Mouse (Mus musculus) left cerebral cortex, adult 18-20 months (tissue): ENCODE measurements at regions not wholly inside any gene's neighbourhood (a gene's known extent, or its start where the extent isn't known, plus 50 kb on each side); places are given as distances from the start of the nearest gene placed in this dataset.

Experiments used
- DNase-seq, 2 experiments: peaks; one replicate each; pipeline ENCODE4 v3.0.0; 2021 to 2022; ENCODE audit warnings: low spot score in 2 of 2, mixed read lengths in 1 of 2

- DNase-seq: peak in 1 of 2 experiments; percentile 2
Observed at GRCm38 (mm10) chr11:18821384-18821783, 197.4 kb downstream of the Meis1 start.

DNA sequence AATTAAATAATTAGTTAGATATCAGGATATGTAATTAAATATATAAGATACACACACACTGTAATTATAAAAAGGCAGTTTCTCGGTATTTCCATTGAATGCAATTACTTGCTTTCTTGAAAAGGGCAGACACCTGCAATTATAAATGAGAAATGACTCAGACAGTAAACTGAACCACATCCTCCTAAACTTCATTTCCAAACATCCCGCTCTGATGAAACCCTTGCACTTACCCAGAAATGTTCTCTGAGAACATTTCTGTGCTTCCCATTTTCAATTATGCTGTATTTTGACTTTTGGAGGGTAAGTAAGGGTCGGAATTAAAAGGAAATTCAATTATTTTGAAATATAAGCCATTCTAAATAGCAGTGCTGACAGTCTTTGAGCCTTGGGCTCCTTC is 204.7 kb downstream of the Meis1 start:
- no peak for DNase-seq

DNA sequence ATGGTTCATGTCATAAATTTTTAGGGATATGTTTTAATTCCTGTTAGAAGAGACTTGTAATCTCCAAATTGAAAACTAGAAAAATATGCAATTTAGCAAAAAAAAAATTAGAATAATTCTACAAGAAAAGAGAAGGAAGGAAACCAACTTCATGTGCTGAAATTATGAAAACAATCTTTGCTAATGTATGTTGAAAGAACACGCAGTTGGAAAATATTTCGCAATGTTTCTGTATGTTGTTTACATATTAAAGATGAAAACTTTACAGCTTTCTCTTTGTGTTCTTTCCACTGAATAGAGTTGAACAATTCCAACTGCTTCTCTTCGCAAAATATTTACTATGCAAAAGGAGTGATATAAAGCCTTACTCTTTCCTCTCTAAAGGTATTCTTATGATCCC is 251.3 kb downstream of the Meis1 start:
- no peak for DNase-seq

GRCm38 (mm10) chr11:18766458-18767016 is 252.2 kb downstream of the Meis1 start:
- no peak for DNase-seq

DNA sequence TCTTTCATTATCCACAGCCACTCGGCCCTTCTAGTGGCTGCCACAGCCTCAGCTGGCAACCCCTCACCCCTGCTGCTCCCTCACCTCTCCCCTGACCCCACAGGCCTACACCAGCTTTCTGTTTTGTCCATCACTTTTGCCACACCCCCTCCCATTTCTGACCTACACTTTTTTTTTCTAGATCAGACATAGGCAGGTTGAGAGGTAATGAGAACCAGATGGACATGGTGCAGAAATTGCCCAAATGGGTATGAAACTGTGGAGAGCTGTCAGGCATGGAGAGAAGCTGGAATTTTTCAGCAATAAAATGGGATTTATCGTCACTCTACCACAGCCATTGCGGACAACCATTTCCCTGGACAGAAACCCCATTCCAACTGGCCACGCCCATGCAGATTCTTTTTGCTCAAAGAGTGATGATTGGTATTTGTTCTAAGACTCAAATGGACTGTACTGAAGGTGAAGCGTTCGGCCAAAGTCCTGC is 260.2 kb downstream of the Meis1 start:
- DNase-seq: no peak

GRCm38 (mm10) chr11:18756576-18756975 is 262.2 kb downstream of the Meis1 start:
- no peak for DNase-seq

GRCm38 (mm10) chr11:18754732-18755525 is 263.9 kb downstream of the Meis1 start:
- no peak for DNase-seq

GRCm38 (mm10) chr11:18753856-18754255 is 264.9 kb downstream of the Meis1 start:
- DNase-seq: no peak

DNA sequence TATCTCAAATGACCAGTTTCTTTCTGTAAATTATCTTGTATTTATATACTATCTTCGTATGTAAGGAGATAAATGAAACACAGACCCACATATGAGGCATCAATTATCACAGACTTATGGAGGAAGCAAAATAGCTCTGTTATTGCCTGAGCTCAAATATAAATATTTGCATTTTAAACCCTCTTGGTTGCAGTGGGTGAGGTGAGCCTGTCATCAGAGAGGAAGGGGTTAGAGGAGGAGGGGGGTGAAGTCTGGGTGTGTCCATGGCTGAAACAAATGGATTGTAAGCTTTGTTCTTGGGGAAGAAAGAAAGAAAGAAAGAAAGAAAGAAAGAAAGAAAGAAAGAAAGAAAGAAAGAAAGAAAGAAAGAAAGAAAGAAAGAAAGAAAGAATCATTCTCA is 265.5 kb downstream of the Meis1 start:
- no peak for DNase-seq

- DNase-seq: no peak
Observed at GRCm38 (mm10) chr11:18752512-18752911, 266.3 kb downstream of the Meis1 start.

DNA sequence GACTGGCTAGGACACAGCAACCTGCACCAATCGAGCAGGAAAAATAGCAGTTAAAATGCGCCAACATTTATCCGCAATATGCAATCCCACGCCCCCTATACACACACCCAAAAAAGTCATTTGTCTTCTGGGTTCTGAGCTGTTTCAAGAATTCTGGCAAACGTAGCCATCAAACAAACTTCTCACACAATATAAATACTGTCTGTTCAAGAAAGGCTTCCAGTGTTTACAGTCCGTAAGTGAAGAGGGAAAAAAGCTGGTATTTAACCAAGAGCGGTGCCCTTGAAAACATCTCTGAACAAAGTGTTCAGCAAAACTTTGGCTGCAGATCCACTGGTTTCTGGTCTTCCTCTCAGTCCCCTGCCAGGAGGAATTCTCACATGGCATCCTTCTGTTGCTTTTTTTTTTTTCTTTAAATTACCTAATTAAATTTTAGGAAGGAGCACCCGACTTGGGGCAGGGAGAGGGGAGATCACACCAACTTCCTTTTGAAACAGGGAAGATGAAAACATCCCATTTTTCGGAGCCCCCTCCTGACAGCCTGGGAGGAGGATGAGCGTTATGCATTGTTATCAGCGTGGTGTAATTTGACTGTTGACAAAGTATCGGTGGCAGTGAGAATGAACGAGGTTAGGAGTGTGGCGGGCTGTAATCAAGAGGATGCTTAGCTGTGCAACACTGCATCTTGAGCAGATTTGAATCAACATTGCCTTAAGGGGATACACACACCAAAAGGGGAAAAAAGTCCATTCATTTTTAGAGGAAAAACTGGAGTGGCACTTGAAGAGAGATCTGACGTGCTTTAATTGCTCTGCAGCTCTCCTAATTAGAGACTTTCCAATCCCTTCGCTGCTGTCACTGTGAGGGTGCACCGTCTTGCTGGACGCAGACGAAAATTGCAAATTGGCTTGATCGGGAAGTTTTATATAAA is 267.6 kb downstream of the Meis1 start:
- no peak for DNase-seq

GRCm38 (mm10) chr11:18750080-18750375 is 268.8 kb downstream of the Meis1 start:
- DNase-seq: no peak

GRCm38 (mm10) chr11:18749265-18750079 is 269.3 kb downstream of the Meis1 start:
- no peak for DNase-seq

DNA sequence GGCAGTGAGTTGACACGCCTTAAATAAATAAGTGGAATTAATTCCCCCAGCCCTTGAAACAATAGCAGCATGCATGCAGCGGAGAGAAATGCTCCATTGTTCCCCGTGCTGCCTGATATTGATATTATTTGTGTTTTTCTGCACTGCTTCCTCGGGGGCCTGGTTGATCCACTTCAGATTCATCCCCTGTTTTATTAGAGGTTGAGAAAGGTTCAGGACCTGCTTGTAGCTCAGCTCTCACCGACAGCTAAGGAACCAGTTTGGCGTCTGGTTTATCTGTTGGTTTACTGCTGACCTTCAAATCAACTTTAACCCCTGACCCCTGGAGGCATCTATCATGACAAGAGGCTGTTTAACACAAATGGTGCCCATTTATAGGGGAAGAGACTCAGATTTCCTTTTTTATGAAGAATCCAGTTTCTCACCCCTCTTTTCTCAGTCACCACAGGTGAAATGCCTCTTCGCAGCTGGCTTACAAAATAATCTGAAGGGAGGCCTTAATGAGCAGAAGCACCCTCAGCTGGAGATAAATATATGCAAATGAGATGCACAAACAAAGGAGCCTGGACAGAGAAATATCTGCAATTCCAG is 270.8 kb downstream of the Meis1 start:
- no peak for DNase-seq

- DNase-seq: no peak
Observed at GRCm38 (mm10) chr11:18747361-18747760, 271.4 kb downstream of the Meis1 start.

DNA sequence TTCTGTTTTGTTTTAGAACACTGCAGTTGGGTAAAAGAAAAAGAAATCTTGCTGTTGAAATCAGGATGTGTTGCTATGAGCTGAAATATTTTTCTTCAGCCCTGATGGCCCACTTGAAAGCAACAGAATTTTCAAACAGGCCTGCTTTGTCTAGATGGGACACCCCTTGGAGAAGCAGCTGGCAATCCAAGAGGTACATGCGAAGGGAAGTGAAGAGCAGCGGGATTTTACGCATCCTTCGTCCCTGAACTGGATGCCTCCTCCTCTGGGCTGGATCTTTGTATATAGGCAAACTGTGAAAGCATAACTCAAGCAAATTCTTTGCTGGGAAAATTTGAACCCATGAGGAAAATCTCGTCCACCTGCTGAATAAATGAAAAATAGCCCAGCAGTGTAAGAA is 272.3 kb downstream of the Meis1 start:
- DNase-seq: no peak

GRCm38 (mm10) chr11:18745840-18746239 is 272.9 kb downstream of the Meis1 start:
- no peak for DNase-seq

- DNase-seq: no peak
Observed at GRCm38 (mm10) chr11:18734904-18735664, 283.7 kb downstream of the Meis1 start.

DNA sequence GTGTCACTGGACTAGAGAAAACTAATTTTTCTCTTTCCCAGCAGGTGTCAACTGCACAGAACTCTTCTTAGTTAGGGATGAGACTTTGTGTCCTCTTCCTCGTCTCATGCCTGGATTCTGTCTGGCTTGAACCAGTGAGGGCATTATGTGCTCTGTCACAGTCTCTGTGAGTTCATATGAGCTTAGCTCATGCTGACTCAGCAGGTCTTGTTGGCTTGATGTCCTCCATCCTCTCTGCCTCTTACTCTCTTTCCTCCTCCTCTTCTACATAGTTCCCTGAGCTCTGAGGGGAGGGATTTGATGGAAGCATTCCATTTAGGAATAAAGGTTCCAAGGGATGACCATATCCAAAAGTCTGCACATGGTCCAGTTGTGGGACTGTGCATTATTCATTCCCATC is 284.7 kb downstream of the Meis1 start:
- DNase-seq: no peak

DNA sequence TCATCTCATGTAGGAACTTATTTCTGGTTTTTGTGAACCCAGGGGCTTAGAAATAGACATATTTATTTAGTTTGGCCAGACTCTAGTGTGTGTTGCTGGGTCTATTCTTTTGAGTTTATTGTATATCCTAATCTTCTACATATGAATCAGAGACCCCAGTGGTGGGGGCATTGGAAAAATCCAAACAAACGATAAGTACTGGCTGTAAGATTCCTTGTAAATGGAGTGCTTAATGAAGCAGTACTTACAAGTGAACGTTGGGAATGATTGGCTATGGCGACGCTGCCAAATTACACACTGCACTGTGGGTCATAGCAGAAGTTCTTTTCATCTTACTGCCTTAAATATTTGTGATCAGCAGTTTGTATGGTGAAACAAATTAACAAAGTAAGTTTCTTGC is 289.0 kb downstream of the Meis1 start:
- no peak for DNase-seq
